Comparison of ENCODE assay signal across 8 mouse cellular contexts in the genomic region with DNA sequence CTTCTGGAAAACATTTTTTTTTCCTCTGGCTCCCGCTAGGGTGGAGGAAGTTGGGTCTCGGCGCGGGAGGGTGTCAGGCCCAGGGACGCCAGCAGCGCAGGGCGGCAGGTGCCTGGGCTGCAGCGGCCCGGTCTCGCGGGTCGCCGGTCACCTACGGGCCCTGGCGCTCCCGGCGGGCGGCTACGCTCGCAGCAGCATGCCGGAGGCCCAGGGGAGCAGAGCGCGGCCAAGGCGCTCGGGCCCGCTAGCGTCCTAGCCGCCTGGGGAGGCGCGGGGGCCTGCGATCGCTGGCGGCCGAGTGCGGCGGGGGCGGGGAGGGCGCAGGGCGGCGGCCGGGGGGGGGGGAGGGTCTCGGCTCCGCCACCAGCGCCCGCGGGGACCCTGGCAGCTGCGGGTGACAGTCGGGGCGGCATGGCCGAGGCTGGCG. TPM values are rescaled to one million over a fixed set of nuclear protein-coding genes. Genes with fewer than 3 reads are reported as not detected.
DNase-seq lines count a peak whose midpoint lies in the region; ATAC-seq and TF ChIP-seq lines count a peak whose summit lies in the region.

No protein-coding gene starts in this region.

- peak; percentile 74 for DNase-seq in neural tube, embryonic 10.5 days (ENCODE audit: extremely low spot score, low spot score)

- H3K27me3 ChIP-seq in heart, embryonic 12.5 days (replicated peaks), result no peaks in the 10 kb centered on the region
- H3K27me3 ChIP-seq in kidney, embryonic 16.5 days (ENCODE audit: insufficient read depth, low read length), result no peaks in the 10 kb centered on the region
- H3K27me3 ChIP-seq in liver, embryonic 16.5 days (ENCODE audit: control insufficient read depth, insufficient read depth, low read depth, low read length), result no peaks in the 10 kb centered on the region
- H3K27me3 ChIP-seq in stomach, embryonic 16.5 days (ENCODE audit: control insufficient read depth, insufficient read depth, low read length), result no peaks in the 10 kb centered on the region

- H3K4me1 ChIP-seq in bone marrow macrophage, adult 2 months (ENCODE audit: control insufficient read depth, insufficient read depth, low read length), result peaks cover 21% of the 10 kb centered on the region
- peaks cover 34% of the 10 kb centered on the region for H3K4me1 ChIP-seq in heart, embryonic 12.5 days (replicated peaks)
- peaks cover 27% of the 10 kb centered on the region for H3K4me1 ChIP-seq in kidney, embryonic 16.5 days (ENCODE audit: insufficient read depth, low read length)
- peaks cover 31% of the 10 kb centered on the region for H3K4me1 ChIP-seq in liver, embryonic 16.5 days (ENCODE audit: control insufficient read depth, low read depth, low read length)
- H3K4me1 ChIP-seq in stomach, embryonic 16.5 days (ENCODE audit: control insufficient read depth, insufficient read depth, low read length), result peaks cover 22% of the 10 kb centered on the region

- H3K27ac ChIP-seq in bone marrow macrophage, adult 2 months (ENCODE audit: insufficient read depth, low read depth, low read length), result peak overlapping the region; percentile 91
- peak overlapping the region; percentile 99 for H3K27ac ChIP-seq in heart, embryonic 12.5 days (ENCODE audit: poor library complexity, severe bottlenecking)
- peak overlapping the region; percentile 95 for H3K27ac ChIP-seq in kidney, embryonic 16.5 days (ENCODE audit: low read length)
- peak overlapping the region; percentile 95 for H3K27ac ChIP-seq in liver, embryonic 16.5 days (ENCODE audit: low read length)
- peak overlapping the region; percentile 94 for H3K27ac ChIP-seq in stomach, embryonic 16.5 days (ENCODE audit: low read length)

- peak; percentile 38 for ATAC-seq in CD4-positive, CD25-positive, alpha-beta regulatory T cell, adult 4 months
- ATAC-seq in erythroblast, adult 5-6 weeks (replicated peaks; ENCODE audit: low FRiP score, poor library complexity, severe bottlenecking), result peak; percentile 60
- ATAC-seq in heart, embryonic 12.5 days (ENCODE audit: insufficient number of reproducible peaks, low FRiP score), result peak; percentile 74
- ATAC-seq in kidney, embryonic 16.5 days (ENCODE audit: low FRiP score, low TSS enrichment), result peak; percentile 76
- ATAC-seq in liver, embryonic 16.5 days (ENCODE audit: low read depth), result peak; percentile 66
- peak; percentile 65 for ATAC-seq in stomach, embryonic 16.5 days (ENCODE audit: insufficient read depth, low FRiP score)

- H3K9ac ChIP-seq in heart, embryonic 12.5 days, result peak overlapping the region; percentile 100
- peak overlapping the region; percentile 95 for H3K9ac ChIP-seq in kidney, embryonic 16.5 days (replicated peaks; ENCODE audit: low read length)
- H3K9ac ChIP-seq in liver, embryonic 16.5 days (ENCODE audit: low read depth, low read length), result peak overlapping the region; percentile 93
- H3K9ac ChIP-seq in stomach, embryonic 16.5 days (ENCODE audit: low read length), result peak overlapping the region; percentile 93

- no peak; the same call in 1 of the 2 replicates for TF ChIP-seq POLR2A in bone marrow macrophage, adult 2 months (IDR thresholded peaks at IDR 0.05; ENCODE audit: borderline replicate concordance, low read depth, low read length)

- no peaks in the 10 kb centered on the region for H3K9me3 ChIP-seq in heart, embryonic 12.5 days (replicated peaks)
- no peaks in the 10 kb centered on the region for H3K9me3 ChIP-seq in kidney, embryonic 16.5 days (ENCODE audit: low read length)
- H3K9me3 ChIP-seq in liver, embryonic 16.5 days (replicated peaks; ENCODE audit: control insufficient read depth, low read length), result no peaks in the 10 kb centered on the region
- no peaks in the 10 kb centered on the region for H3K9me3 ChIP-seq in stomach, embryonic 16.5 days (replicated peaks; ENCODE audit: control insufficient read depth, low read length)

- under 1% methylated on average over 36 of the region's 51 CpGs for WGBS in heart, embryonic 12.5 days
- WGBS in kidney, embryonic 16.5 days, result under 1% methylated on average over 36 of the region's 51 CpGs
- WGBS in liver, embryonic 16.5 days (ENCODE audit: insufficient replicate concordance), result 0% methylated on average over 29 of the region's 51 CpGs
- WGBS in stomach, embryonic 16.5 days, result under 1% methylated on average over 23 of the region's 51 CpGs

- peak overlapping the region; percentile 96 for H3K4me2 ChIP-seq in heart, embryonic 12.5 days
- H3K4me2 ChIP-seq in kidney, embryonic 16.5 days (replicated peaks; ENCODE audit: low read depth, low read length), result peak overlapping the region; percentile 96
- peak overlapping the region; percentile 85 for H3K4me2 ChIP-seq in liver, embryonic 16.5 days (ENCODE audit: low read depth, low read length)
- peak overlapping the region; percentile 92 for H3K4me2 ChIP-seq in stomach, embryonic 16.5 days (ENCODE audit: low read depth, low read length)

- no peak for TF ChIP-seq CTCF in bone marrow macrophage, adult 2 months (IDR thresholded peaks at IDR 0.05; ENCODE audit: low read depth, low read length)

- no peaks in the 10 kb centered on the region for H3K36me3 ChIP-seq in heart, embryonic 12.5 days
- no peaks in the 10 kb centered on the region for H3K36me3 ChIP-seq in kidney, embryonic 16.5 days (ENCODE audit: insufficient read depth, low read length)
- H3K36me3 ChIP-seq in liver, embryonic 16.5 days (ENCODE audit: control insufficient read depth, insufficient read depth), result no peaks in the 10 kb centered on the region
- H3K36me3 ChIP-seq in stomach, embryonic 16.5 days (ENCODE audit: control insufficient read depth, insufficient read depth, low read length), result no peaks in the 10 kb centered on the region

- H3K4me3 ChIP-seq in bone marrow macrophage, adult 2 months (ENCODE audit: insufficient read depth, low read length), result peak overlapping the region; percentile 93
- peak overlapping the region; percentile 83 for H3K4me3 ChIP-seq in heart, embryonic 12.5 days
- H3K4me3 ChIP-seq in kidney, embryonic 16.5 days (ENCODE audit: low read length), result peak overlapping the region; percentile 82
- H3K4me3 ChIP-seq in liver, embryonic 16.5 days (ENCODE audit: low read depth, low read length), result peak overlapping the region; percentile 81
- peak overlapping the region; percentile 68 for H3K4me3 ChIP-seq in stomach, embryonic 16.5 days (replicated peaks; ENCODE audit: low read length)

RNA-seq across cellular contexts. Expression of gene Kat2b, which starts 0.3 kb away (rescaled TPM):
- polyA plus RNA-seq in CD4-positive, CD25-positive, alpha-beta regulatory T cell, adult 4 months (2017; shearing (Covaris generic)), result 10 to 100 TPM; 18.7 to 31.5 TPM
- polyA plus RNA-seq in bone marrow macrophage, adult 2 months (2012; ENCODE audit: insufficient read depth, insufficient read length, missing spikeins), result 34.4 and 48.5 TPM in 2 replicates
- 19.0 and 27.9 TPM in 2 replicates for total RNA-seq in erythroblast, adult 5-6 weeks (2015; ENCODE audit: low replicate concordance)
- 30.8 and 42.5 TPM in 2 replicates for total RNA-seq in erythroblast, adult 5-6 weeks (2017; ENCODE audit: low replicate concordance)
- polyA plus RNA-seq in heart, embryonic 12.5 days (2016; fragmentation: Nextera tagmentation; extraction: Ambion mirVana), result 9.9 and 14.0 TPM in 2 replicates
- polyA plus RNA-seq in kidney, embryonic 16.5 days (2015; fragmentation: Nextera tagmentation; extraction: Ambion mirVana), result 3.8 and 3.9 TPM in 2 replicates
- polyA plus RNA-seq in liver, embryonic 16.5 days (2015; fragmentation: Nextera tagmentation; extraction: Ambion mirVana), result 5.2 and 5.3 TPM in 2 replicates
- polyA plus RNA-seq in stomach, embryonic 16.5 days (2015; fragmentation: Nextera tagmentation; extraction: Ambion mirVana), result 5.2 and 6.6 TPM in 2 replicates

RNA-seq across cellular contexts. Expression of gene Pp2d1, which starts 27.7 kb away (rescaled TPM):
- 1 to 10 TPM in 1 of 2 experiments, under 1 TPM in 1; 0.60 to 1.2 TPM for polyA plus RNA-seq in CD4-positive, CD25-positive, alpha-beta regulatory T cell, adult 4 months (2017; shearing (Covaris generic))
- polyA plus RNA-seq in bone marrow macrophage, adult 2 months (2012; ENCODE audit: insufficient read depth, insufficient read length, missing spikeins), result not detected in 2 replicates
- not detected in 2 replicates for total RNA-seq in erythroblast, adult 5-6 weeks (2015; ENCODE audit: low replicate concordance)
- 0.28 TPM in 1 of 2 replicates, not detected in the other for total RNA-seq in erythroblast, adult 5-6 weeks (2017; ENCODE audit: low replicate concordance)
- polyA plus RNA-seq in heart, embryonic 12.5 days (2016; fragmentation: Nextera tagmentation; extraction: Ambion mirVana), result 0.19 and 0.23 TPM in 2 replicates
- 0.30 and 0.37 TPM in 2 replicates for polyA plus RNA-seq in kidney, embryonic 16.5 days (2015; fragmentation: Nextera tagmentation; extraction: Ambion mirVana)
- polyA plus RNA-seq in liver, embryonic 16.5 days (2015; fragmentation: Nextera tagmentation; extraction: Ambion mirVana), result 0.06 and 0.08 TPM in 2 replicates
- polyA plus RNA-seq in stomach, embryonic 16.5 days (2015; fragmentation: Nextera tagmentation; extraction: Ambion mirVana), result 0.23 and 0.25 TPM in 2 replicates

Comparison
In these comparisons a context has a peak if more than half of its experiments do, and no peak if none do; other contexts are left out.
1. Peak in every context shown above with its lines: DNase-seq, ATAC-seq, H3K4me3 ChIP-seq and H3K27ac ChIP-seq.